Mouse (Mus musculus) C2C12 (cell line): ENCODE results near the gene Relb.

Source experiments
- CTCF ChIP-seq: IDR thresholded peaks from one replicate; pipeline ENCODE4 v1.5.1; 2011; ENCODE audit not compliant: control insufficient read depth, insufficient read depth, insufficient read length
- MAX ChIP-seq: IDR thresholded peaks from one replicate; pipeline ENCODE4 v1.6.1; 2011; ENCODE audit warnings: mild to moderate bottlenecking, control low read depth
- MYOD1 ChIP-seq: IDR thresholded peaks from one replicate; pipeline ENCODE4 v1.6.1; 2011; ENCODE audit warnings: low read depth; ENCODE audit not compliant: control insufficient read depth, insufficient read length
- MYOG ChIP-seq: IDR thresholded peaks from one replicate; pipeline ENCODE4 v1.6.1; 2011; ENCODE audit not compliant: control insufficient read depth, insufficient read length; ENCODE audit errors: extremely low read depth
- USF1 ChIP-seq: IDR thresholded peaks from one replicate; pipeline ENCODE4 v1.6.1; 2011; ENCODE audit warnings: low read depth, mild to moderate bottlenecking, control low read depth, moderate library complexity

DNA sequence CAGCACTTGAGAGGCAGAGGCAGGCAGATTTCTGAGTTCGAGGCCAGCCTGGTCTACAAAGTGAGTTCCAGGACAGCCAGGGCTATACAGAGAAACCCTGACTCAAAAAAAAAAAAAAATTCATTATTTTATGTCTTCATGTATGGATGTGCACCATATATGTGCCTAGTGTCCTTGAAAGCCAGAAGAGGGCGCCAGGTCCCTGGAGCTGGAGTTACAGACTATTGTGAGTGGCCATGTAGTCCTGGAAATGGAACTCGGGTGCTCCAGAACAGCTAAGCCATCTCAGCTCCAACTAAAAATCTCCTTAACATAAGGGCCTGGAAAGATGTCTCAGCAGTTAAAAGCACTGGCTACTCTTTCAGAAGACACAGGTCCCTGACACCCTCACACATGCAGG lies 37.5 kb upstream of the Relb start:
- TF ChIP-seq CTCF: no peak
- no peak for TF ChIP-seq USF1
- no peak for TF ChIP-seq MAX
- TF ChIP-seq MYOG: no peak
- TF ChIP-seq MYOD1: no peak
